ENCODE assay signal across 9 mouse cellular contexts in genomic region chr5:113986182-113986961, GRCm38 (mm10). TPM values are rescaled to one million over a fixed set of nuclear protein-coding genes. Genes with fewer than 3 reads are reported as not detected.
DNase-seq lines count a peak whose midpoint lies in the region; ATAC-seq lines count a peak whose summit lies in the region.
"Had no signal": no experiment of that assay in that cellular context is flagged by ENCODE, and none has a peak within 500 bp of the region (broad histone marks: within the 10 kb centered on the region; RNA-seq: fewer than 3 reads in every experiment).

No protein-coding gene starts in this region.

- no peak overlapping the region for H3K4me2 ChIP-seq in hindbrain, embryonic 11.5 days (replicated peaks; ENCODE audit: low read depth, low read length)
- no peak overlapping the region for H3K4me2 ChIP-seq in hindbrain, embryonic 14.5 days (replicated peaks)
- H3K4me2 ChIP-seq in embryonic facial prominence, embryonic 15.5 days (replicated peaks), result no peak overlapping the region
- peak overlapping the region; percentile 76 for H3K4me2 ChIP-seq in liver, embryonic 12.5 days
- no peak overlapping the region for H3K4me2 ChIP-seq in stomach, embryonic 16.5 days (ENCODE audit: low read depth, low read length)
- H3K4me2 ChIP-seq in forebrain, embryonic 14.5 days (ENCODE audit: low read length), result no peak overlapping the region

- peak overlapping the region; percentile 16; the same call in 1 of the 2 replicates for H3K9ac ChIP-seq in hindbrain, embryonic 11.5 days (ENCODE audit: low read depth, low read length)
- H3K9ac ChIP-seq in hindbrain, embryonic 14.5 days, result no peak overlapping the region
- no peak overlapping the region for H3K9ac ChIP-seq in embryonic facial prominence, embryonic 15.5 days
- peak overlapping the region; percentile 75 for H3K9ac ChIP-seq in liver, embryonic 12.5 days
- H3K9ac ChIP-seq in stomach, embryonic 16.5 days (ENCODE audit: low read length), result no peak overlapping the region
- H3K9ac ChIP-seq in forebrain, embryonic 14.5 days (ENCODE audit: low read length), result no peak overlapping the region; the same call in 1 of the 2 replicates

- H3K27me3 ChIP-seq in hindbrain, embryonic 11.5 days (ENCODE audit: control insufficient read depth, insufficient read depth, low read length), result no peaks in the 10 kb centered on the region
- no peaks in the 10 kb centered on the region for H3K27me3 ChIP-seq in hindbrain, embryonic 14.5 days (ENCODE audit: control insufficient read depth, insufficient read depth, low read length)
- no peaks in the 10 kb centered on the region for H3K27me3 ChIP-seq in embryonic facial prominence, embryonic 15.5 days
- H3K27me3 ChIP-seq in liver, embryonic 12.5 days (replicated peaks), result no peaks in the 10 kb centered on the region
- no peaks in the 10 kb centered on the region for H3K27me3 ChIP-seq in stomach, embryonic 16.5 days (ENCODE audit: control insufficient read depth, insufficient read depth, low read length)
- H3K27me3 ChIP-seq in forebrain, embryonic 14.5 days (replicated peaks; ENCODE audit: control insufficient read depth, insufficient read depth, low read length), result no peaks in the 10 kb centered on the region

- no peak for DNase-seq in hindbrain, embryonic 11.5 days (ENCODE audit: low spot score)
- no peak for DNase-seq in hindbrain, embryonic 14.5 days (ENCODE audit: low spot score)
- peak; percentile 72 for DNase-seq in heart, postnatal 4 days
- no peak for DNase-seq in left cerebral cortex, adult 18-20 months (ENCODE audit: low spot score in 2 of 2)
- DNase-seq in forebrain, embryonic 14.5 days (ENCODE audit: low spot score), result no peak

- H3K4me1 ChIP-seq in hindbrain, embryonic 11.5 days (replicated peaks; ENCODE audit: control insufficient read depth, insufficient read depth, low read length), result no peaks in the 10 kb centered on the region
- H3K4me1 ChIP-seq in hindbrain, embryonic 14.5 days (replicated peaks; ENCODE audit: control insufficient read depth, insufficient read depth, low read length), result peaks cover 22% of the 10 kb centered on the region; the same call in 1 of the 2 replicates
- H3K4me1 ChIP-seq in embryonic facial prominence, embryonic 15.5 days, result peaks cover 23% of the 10 kb centered on the region
- peaks cover 98% of the 10 kb centered on the region for H3K4me1 ChIP-seq in liver, embryonic 12.5 days
- H3K4me1 ChIP-seq in stomach, embryonic 16.5 days (ENCODE audit: control insufficient read depth, insufficient read depth, low read length), result peaks cover 24% of the 10 kb centered on the region
- peaks cover 6% of the 10 kb centered on the region; the same call in 1 of the 2 replicates for H3K4me1 ChIP-seq in forebrain, embryonic 14.5 days (ENCODE audit: control insufficient read depth, insufficient read depth, low read length)

- no peaks in the 10 kb centered on the region for H3K9me3 ChIP-seq in hindbrain, embryonic 11.5 days (ENCODE audit: control insufficient read depth, low read length)
- H3K9me3 ChIP-seq in hindbrain, embryonic 14.5 days (ENCODE audit: control insufficient read depth, low read length), result no peaks in the 10 kb centered on the region
- H3K9me3 ChIP-seq in embryonic facial prominence, embryonic 15.5 days (replicated peaks), result no peaks in the 10 kb centered on the region
- H3K9me3 ChIP-seq in liver, embryonic 12.5 days (replicated peaks), result no peaks in the 10 kb centered on the region
- no peaks in the 10 kb centered on the region for H3K9me3 ChIP-seq in stomach, embryonic 16.5 days (replicated peaks; ENCODE audit: control insufficient read depth, low read length)
- no peaks in the 10 kb centered on the region for H3K9me3 ChIP-seq in forebrain, embryonic 14.5 days (replicated peaks; ENCODE audit: control insufficient read depth, low read length)

- H3K36me3 ChIP-seq in hindbrain, embryonic 11.5 days (ENCODE audit: control insufficient read depth, insufficient read depth, low read length), result no peaks in the 10 kb centered on the region
- H3K36me3 ChIP-seq in hindbrain, embryonic 14.5 days (replicated peaks; ENCODE audit: control insufficient read depth, insufficient read depth), result peaks cover 24% of the 10 kb centered on the region
- H3K36me3 ChIP-seq in embryonic facial prominence, embryonic 15.5 days, result peaks cover 8% of the 10 kb centered on the region; the same call in 1 of the 2 replicates
- H3K36me3 ChIP-seq in liver, embryonic 12.5 days, result peaks cover 37% of the 10 kb centered on the region
- H3K36me3 ChIP-seq in stomach, embryonic 16.5 days (ENCODE audit: control insufficient read depth, insufficient read depth, low read length), result no peaks in the 10 kb centered on the region
- peaks cover 27% of the 10 kb centered on the region for H3K36me3 ChIP-seq in forebrain, embryonic 14.5 days (ENCODE audit: control insufficient read depth, insufficient read depth, low read length)

- no peak overlapping the region for H3K4me3 ChIP-seq in hindbrain, embryonic 11.5 days (ENCODE audit: low read depth, low read length)
- no peak overlapping the region for H3K4me3 ChIP-seq in hindbrain, embryonic 14.5 days (replicated peaks; ENCODE audit: low read length)
- no peak overlapping the region for H3K4me3 ChIP-seq in embryonic facial prominence, embryonic 15.5 days (replicated peaks)
- 0 out of 2 replicates have a peak overlapping the region, but pooled peaks have one; percentile 6 for H3K4me3 ChIP-seq in liver, embryonic 12.5 days
- H3K4me3 ChIP-seq in stomach, embryonic 16.5 days (replicated peaks; ENCODE audit: low read length), result no peak overlapping the region
- H3K4me3 ChIP-seq in forebrain, embryonic 14.5 days (ENCODE audit: low read depth, low read length), result no peak overlapping the region

- WGBS in hindbrain, embryonic 11.5 days, result 64% methylated on average over 9 of the region's 9 CpGs
- 60% methylated on average over 9 of the region's 9 CpGs for WGBS in hindbrain, embryonic 14.5 days
- 32% methylated on average over 9 of the region's 9 CpGs for WGBS in embryonic facial prominence, embryonic 15.5 days
- 43% methylated on average over 9 of the region's 9 CpGs for WGBS in liver, embryonic 12.5 days (ENCODE audit: insufficient replicate concordance)
- 48% methylated on average over 9 of the region's 9 CpGs for WGBS in stomach, embryonic 16.5 days
- 59% methylated on average over 9 of the region's 9 CpGs for WGBS in forebrain, embryonic 14.5 days

- no peak overlapping the region for H3K27ac ChIP-seq in hindbrain, embryonic 11.5 days (ENCODE audit: low read depth, low read length)
- no peak overlapping the region for H3K27ac ChIP-seq in hindbrain, embryonic 14.5 days
- H3K27ac ChIP-seq in embryonic facial prominence, embryonic 15.5 days (replicated peaks), result 0 out of 2 replicates have a peak overlapping the region, but pooled peaks have one; percentile 48
- H3K27ac ChIP-seq in liver, embryonic 12.5 days, result peak overlapping the region; percentile 96
- H3K27ac ChIP-seq in stomach, embryonic 16.5 days (ENCODE audit: low read length), result peak overlapping the region; percentile 10; the same call in 1 of the 2 replicates
- H3K27ac ChIP-seq in forebrain, embryonic 14.5 days (ENCODE audit: low read depth, low read length), result no peak overlapping the region

- no peak for ATAC-seq in hindbrain, embryonic 11.5 days (ENCODE audit: low FRiP score)
- ATAC-seq in hindbrain, embryonic 14.5 days (ENCODE audit: low FRiP score), result no peak
- no peak for ATAC-seq in embryonic facial prominence, embryonic 15.5 days (ENCODE audit: insufficient number of reproducible peaks, low FRiP score, low TSS enrichment, low read depth)
- ATAC-seq in liver, embryonic 12.5 days, result no peak
- ATAC-seq in stomach, embryonic 16.5 days (ENCODE audit: insufficient read depth, low FRiP score), result 0 out of 2 replicates have a peak, but pooled peaks have one; percentile 14
- no peak for ATAC-seq in forebrain, embryonic 14.5 days

RNA-seq across cellular contexts. Expression of gene Ssh1, which starts 7.3 kb away (rescaled TPM):
- polyA plus RNA-seq in hindbrain, embryonic 11.5 days (2014; fragmentation: Nextera tagmentation; extraction: Ambion mirVana), result 27.9 and 30.3 TPM in 2 replicates
- polyA plus RNA-seq in hindbrain, embryonic 14.5 days (2014; fragmentation: Nextera tagmentation; extraction: Ambion mirVana), result 17.8 and 19.4 TPM in 2 replicates
- 10.7 and 12.8 TPM in 2 replicates for polyA plus RNA-seq in embryonic facial prominence, embryonic 15.5 days (2015; fragmentation: Nextera tagmentation; extraction: Ambion mirVana)
- total RNA-seq in heart, postnatal 4 days (2021), result 10 to 100 TPM; 24.0 to 25.0 TPM
- 8.9 and 10.9 TPM in 2 replicates for polyA plus RNA-seq in liver, embryonic 12.5 days (2016; fragmentation: Nextera tagmentation; extraction: Ambion mirVana)
- polyA plus RNA-seq in stomach, embryonic 16.5 days (2015; fragmentation: Nextera tagmentation; extraction: Ambion mirVana), result 8.7 and 11.9 TPM in 2 replicates
- 10 to 100 TPM; 24.3 to 27.1 TPM for total RNA-seq in left cerebral cortex, adult 18-20 months (2021)
- polyA plus RNA-seq in forebrain, embryonic 14.5 days (2014; fragmentation: Nextera tagmentation; extraction: Ambion mirVana), result 16.0 and 16.6 TPM in 2 replicates

RNA-seq across cellular contexts. Expression of gene Dao, which starts 17.1 kb away (rescaled TPM):
- polyA plus RNA-seq in hindbrain, embryonic 11.5 days (2014; fragmentation: Nextera tagmentation; extraction: Ambion mirVana), result not detected in 2 replicates
- not detected in 2 replicates for polyA plus RNA-seq in hindbrain, embryonic 14.5 days (2014; fragmentation: Nextera tagmentation; extraction: Ambion mirVana)
- not detected in 2 replicates for polyA plus RNA-seq in embryonic facial prominence, embryonic 15.5 days (2015; fragmentation: Nextera tagmentation; extraction: Ambion mirVana)
- total RNA-seq in heart, postnatal 4 days (2021), result not detected
- polyA plus RNA-seq in liver, embryonic 12.5 days (2016; fragmentation: Nextera tagmentation; extraction: Ambion mirVana), result not detected in 2 replicates
- polyA plus RNA-seq in stomach, embryonic 16.5 days (2015; fragmentation: Nextera tagmentation; extraction: Ambion mirVana), result 2.4 and 3.1 TPM in 2 replicates
- total RNA-seq in left cerebral cortex, adult 18-20 months (2021), result not detected
- polyA plus RNA-seq in forebrain, embryonic 14.5 days (2014; fragmentation: Nextera tagmentation; extraction: Ambion mirVana), result not detected in 2 replicates
- total RNA-seq: hematopoietic stem cell, adult 5-6 weeks had no signal

Comparison
In these comparisons a context has a peak if more than half of its experiments do, and no peak if none do; other contexts are left out.
1. H3K9ac ChIP-seq: peak in hindbrain, embryonic 11.5 days (single experiment) and liver, embryonic 12.5 days (single experiment); none in hindbrain, embryonic 14.5 days (single experiment), embryonic facial prominence, embryonic 15.5 days (single experiment), stomach, embryonic 16.5 days (single experiment) and forebrain, embryonic 14.5 days (single experiment).
2. H3K27ac ChIP-seq: peak in embryonic facial prominence, embryonic 15.5 days (single experiment), liver, embryonic 12.5 days (single experiment) and stomach, embryonic 16.5 days (single experiment); none in hindbrain, embryonic 11.5 days (single experiment), hindbrain, embryonic 14.5 days (single experiment) and forebrain, embryonic 14.5 days (single experiment).